Mouse (Mus musculus) kidney, embryonic 15.5 days (tissue): ENCODE data around the gene Cox6b2. TPM values are rescaled to one million over a fixed set of nuclear protein-coding genes. Genes with fewer than 3 reads are reported as not detected.

ENCODE experiments used
- ATAC-seq: fragments of 200-750 bp; cut with Nextera tagmentation; replicated peaks from 2 replicates; pipeline ENCODE4 v1.8.0; 2017; ENCODE audit warnings: moderate TSS enrichment; ENCODE audit not compliant: low FRiP score
- H3K27ac ChIP-seq: fragments of 300-500 bp; sonication (generic); 2 replicates; pipeline ENCODE4 v1.5.1; 2015; ENCODE audit warnings: mild to moderate bottlenecking, inconsistent platforms
- H3K27me3 ChIP-seq: fragments of 300-500 bp; sonication (generic); 2 replicates; pipeline ENCODE4 v1.6.1; 2015; ENCODE audit warnings: inconsistent platforms
- H3K36me3 ChIP-seq: fragments of 300-500 bp; sonication (generic); 2 replicates; pipeline ENCODE4 v1.6.1; 2015; ENCODE audit warnings: inconsistent platforms
- H3K4me1 ChIP-seq: fragments of 300-500 bp; sonication (generic); 2 replicates; pipeline ENCODE4 v1.6.1; 2015; ENCODE audit warnings: inconsistent platforms
- H3K4me2 ChIP-seq: fragments of 300-500 bp; sonication (generic); 2 replicates; pipeline ENCODE4 v1.6.1; 2015; ENCODE audit warnings: moderate library complexity, mild to moderate bottlenecking, inconsistent platforms
- H3K4me3 ChIP-seq: fragments of 300-500 bp; sonication (generic); replicated peaks from 2 replicates; pipeline ENCODE4 v1.5.1; 2015; ENCODE audit warnings: mild to moderate bottlenecking, inconsistent platforms
- H3K9ac ChIP-seq: fragments of 300-500 bp; sonication (generic); 2 replicates; pipeline ENCODE4 v1.6.1; 2015; ENCODE audit warnings: mild to moderate bottlenecking, inconsistent platforms
- H3K9me3 ChIP-seq: fragments of 300-500 bp; sonication (generic); replicated peaks from 2 replicates; pipeline ENCODE4 v1.6.1; 2016; ENCODE audit warnings: inconsistent platforms
- WGBS: fragments of 180-500 bp; shearing (Covaris S2); methylation state at CpG from one replicate; pipeline ENCODE4 v1.1.7; 2015; ENCODE audit warnings: mixed read lengths; 5-methylcytosine and 5-hydroxymethylcytosine counted together
- polyA plus RNA-seq: library from polyadenylated mRNA; unstranded; fragments of >200 nt; fragmentation: Nextera tagmentation; extraction: Ambion mirVana; gene quantifications from 2 replicates; pipeline ENCODE4 v1.2.1, GENCODE M21; 2015

The Cox6b2 gene
- polyA plus RNA-seq, 1 experiment from 2014 or later, result 78.0 TPM

DNA sequence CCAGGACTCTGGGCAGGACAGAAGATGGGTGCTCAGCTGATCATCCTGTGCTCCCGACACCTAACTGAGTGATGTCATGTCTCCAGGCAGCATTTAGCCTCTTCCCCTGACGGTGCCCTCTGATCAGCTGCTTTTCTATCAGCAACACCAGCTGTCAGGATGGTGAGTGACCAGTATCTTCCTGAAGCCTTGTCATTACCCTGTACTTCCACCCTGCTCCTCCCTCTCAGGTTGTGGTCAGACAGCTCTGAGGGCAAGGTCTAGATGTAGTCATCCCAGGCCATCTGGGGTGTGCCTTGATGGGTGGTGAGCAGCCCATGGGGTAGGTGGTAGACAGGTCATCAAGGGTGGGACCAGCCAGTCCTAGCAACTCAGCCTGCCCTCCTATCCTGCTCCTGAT is 3.7 kb downstream of the Cox6b2 start:
- peaks cover 22% of the 10 kb centered on the region for H3K4me1 ChIP-seq
- 83% methylated on average over 2 of the region's 2 CpGs for WGBS
- peaks cover 35% of the 10 kb centered on the region for H3K36me3 ChIP-seq
- ATAC-seq, result no peak
- H3K9me3 ChIP-seq, result no peaks in the 10 kb centered on the region
- no peaks in the 10 kb centered on the region for H3K27me3 ChIP-seq
- H3K4me3 ChIP-seq, result no peak overlapping the region
- no peak overlapping the region for H3K9ac ChIP-seq
- H3K4me2 ChIP-seq, result no peak overlapping the region
- H3K27ac ChIP-seq, result no peak overlapping the region

DNA sequence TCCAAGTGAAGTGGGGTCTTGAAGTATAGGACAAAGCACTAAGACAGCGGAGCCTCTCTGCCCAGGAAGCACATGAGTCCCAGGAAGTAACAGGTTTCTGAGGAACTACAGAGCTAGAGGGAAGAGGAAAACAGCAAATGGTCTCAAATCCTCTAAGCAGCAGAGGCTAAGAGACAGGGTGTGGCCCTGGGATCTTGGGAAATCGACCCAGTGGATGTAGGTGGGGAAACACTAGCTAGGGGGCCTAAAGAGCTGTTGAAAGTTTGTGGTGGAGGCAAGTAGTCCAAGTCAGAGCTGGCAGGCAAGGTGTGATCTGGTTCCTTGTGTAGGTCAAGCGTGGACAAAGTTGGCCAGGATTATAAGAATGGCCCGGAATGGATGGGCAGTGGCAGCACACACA is 4.6 kb downstream of the Cox6b2 start:
- Histone ChIP-seq H3K36me3 (peaks cover 43% of the 10 kb centered on the region), H3K9me3 (no peaks in the 10 kb centered on the region), H3K4me3 (no peak overlapping the region), H3K27ac (no peak overlapping the region), H3K4me1 (peaks cover 22% of the 10 kb centered on the region), H3K9ac (no peak overlapping the region), H3K4me2 (no peak overlapping the region), H3K27me3 (no peaks in the 10 kb centered on the region)
- no peak for ATAC-seq
- 78% methylated on average over 4 of the region's 4 CpGs for WGBS

DNA sequence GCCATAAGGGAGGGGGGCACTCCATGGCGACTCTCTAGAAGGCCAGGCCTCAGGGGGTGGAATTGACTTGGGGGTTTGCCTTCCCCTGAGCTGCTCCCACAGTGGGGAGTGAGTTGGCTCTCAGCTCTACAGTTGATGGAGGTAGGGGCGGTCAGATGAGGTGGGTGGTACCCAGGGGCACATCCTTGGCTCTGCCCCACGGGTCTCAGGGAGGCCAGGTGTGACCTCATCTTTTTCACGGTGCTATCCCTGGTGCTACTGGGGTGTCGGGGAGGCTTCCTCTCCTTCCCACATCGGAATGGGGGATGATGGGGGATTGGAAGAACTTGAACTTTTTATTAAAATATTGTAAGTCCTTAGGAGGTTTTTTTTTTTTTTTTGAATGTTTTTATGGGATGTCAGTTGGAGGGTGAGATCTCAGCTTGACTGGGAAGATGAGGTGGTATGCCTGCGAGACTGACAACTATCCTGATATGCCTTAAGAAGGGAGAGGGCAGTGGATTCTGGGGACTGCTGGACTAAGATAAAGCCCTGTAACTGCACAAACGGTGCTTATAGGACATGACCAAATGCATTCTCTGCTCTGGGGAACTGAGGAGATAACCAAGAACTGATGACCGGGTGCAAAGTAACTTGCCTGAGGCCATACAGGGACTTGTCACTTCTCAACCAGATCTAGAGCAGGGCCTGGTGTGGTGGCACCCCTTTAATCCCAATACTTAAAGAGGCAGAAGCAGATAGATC is 5.6 kb downstream of the Cox6b2 start:
- no peaks in the 10 kb centered on the region for H3K9me3 ChIP-seq
- no peak overlapping the region for H3K9ac ChIP-seq
- H3K27ac ChIP-seq, result no peak overlapping the region
- ATAC-seq, result no peak
- H3K4me1 ChIP-seq, result peaks cover 23% of the 10 kb centered on the region
- H3K4me2 ChIP-seq, result no peak overlapping the region
- H3K36me3 ChIP-seq, result peaks cover 52% of the 10 kb centered on the region
- no peaks in the 10 kb centered on the region for H3K27me3 ChIP-seq
- H3K4me3 ChIP-seq, result no peak overlapping the region
- 78% methylated on average over 9 of the region's 9 CpGs for WGBS

DNA sequence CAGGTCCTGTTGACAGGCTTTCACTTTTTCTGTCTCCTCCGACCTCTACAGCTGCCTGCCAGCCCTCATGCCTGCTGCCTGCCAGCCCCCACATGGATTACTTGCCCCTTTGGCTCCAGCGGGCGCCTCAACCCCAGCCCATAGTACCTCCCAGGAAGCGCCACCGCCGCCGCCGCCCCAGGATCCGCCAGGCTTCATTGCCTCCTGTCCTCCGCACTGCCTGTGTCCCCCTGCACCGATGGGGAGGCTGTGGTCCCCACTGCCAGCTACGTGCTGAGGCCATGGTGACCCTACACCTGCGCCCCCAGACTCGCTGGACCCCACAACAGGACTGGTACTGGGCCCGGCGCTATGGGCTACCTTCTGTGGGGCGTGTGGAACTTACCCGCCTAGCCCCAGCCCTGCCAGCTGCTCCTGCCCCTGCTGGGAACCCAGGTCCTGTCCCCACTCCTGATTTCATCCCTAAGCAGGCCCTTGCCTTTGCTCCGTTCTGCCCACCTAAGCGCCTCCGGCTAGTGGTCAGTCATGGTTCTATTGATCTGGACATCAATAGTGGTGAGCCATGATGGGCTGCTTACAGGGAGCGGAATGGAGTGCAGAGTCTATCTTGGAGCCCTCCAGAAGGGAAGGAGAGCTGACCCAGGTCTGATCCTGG is 6.4 kb downstream of the Cox6b2 start:
- Histone ChIP-seq H3K4me2 (no peak overlapping the region), H3K36me3 (peaks cover 56% of the 10 kb centered on the region), H3K4me3 (no peak overlapping the region), H3K9me3 (no peaks in the 10 kb centered on the region), H3K9ac (no peak overlapping the region), H3K4me1 (peaks cover 23% of the 10 kb centered on the region), H3K27ac (no peak overlapping the region), H3K27me3 (no peaks in the 10 kb centered on the region)
- WGBS, result 88% methylated on average over 22 of the region's 22 CpGs
- no peak for ATAC-seq

DNA sequence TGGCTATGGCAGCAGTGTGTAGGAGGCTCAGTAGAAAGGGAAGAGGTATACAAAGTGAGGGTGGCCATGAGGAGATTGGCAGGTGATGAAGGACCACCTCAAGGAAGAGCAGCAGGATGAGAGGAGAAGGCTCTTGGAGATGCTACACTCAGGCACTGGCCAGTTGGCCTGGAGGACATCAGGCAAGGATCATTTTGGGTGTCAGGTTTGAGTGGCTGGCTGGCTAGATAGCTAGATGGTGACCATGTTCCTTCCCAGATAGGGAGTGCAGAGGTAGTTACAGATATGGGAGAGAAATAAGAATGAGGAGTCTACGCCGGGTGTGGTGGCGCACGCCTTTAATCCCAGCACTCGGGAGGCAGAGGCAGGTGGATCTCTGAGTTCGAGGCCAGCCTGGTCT is 8.0 kb downstream of the Cox6b2 start:
- Histone ChIP-seq H3K4me1 (peaks cover 25% of the 10 kb centered on the region), H3K9ac (no peak overlapping the region), H3K27me3 (no peaks in the 10 kb centered on the region), H3K27ac (no peak overlapping the region), H3K4me3 (no peak overlapping the region), H3K4me2 (no peak overlapping the region), H3K9me3 (no peaks in the 10 kb centered on the region), H3K36me3 (peaks cover 51% of the 10 kb centered on the region)
- ATAC-seq, result no peak
- 95% methylated on average over 6 of the region's 6 CpGs for WGBS

DNA sequence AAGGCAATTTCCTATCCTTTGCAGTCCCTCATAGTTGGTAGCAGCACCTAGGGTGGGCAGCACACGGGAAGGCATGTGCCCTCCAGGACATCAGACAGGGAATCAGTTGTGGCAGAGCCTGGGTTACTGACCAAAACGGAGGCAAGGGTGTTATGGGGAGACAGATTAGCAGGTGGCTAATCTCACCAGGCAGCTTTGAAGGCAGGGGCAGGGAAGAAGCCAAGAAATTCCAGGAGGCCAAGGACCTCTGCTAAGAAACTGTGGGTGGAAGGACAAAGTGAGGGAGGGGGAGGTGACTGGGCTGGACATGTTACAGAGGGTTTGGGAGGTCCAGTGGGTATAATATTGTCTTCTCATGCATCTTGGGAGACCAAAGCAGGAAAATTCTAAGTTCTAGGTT is 9.5 kb downstream of the Cox6b2 start:
- Histone ChIP-seq H3K36me3 (peaks cover 51% of the 10 kb centered on the region), H3K4me3 (no peak overlapping the region), H3K9me3 (no peaks in the 10 kb centered on the region), H3K9ac (no peak overlapping the region), H3K4me1 (peaks cover 34% of the 10 kb centered on the region), H3K4me2 (no peak overlapping the region), H3K27me3 (no peaks in the 10 kb centered on the region), H3K27ac (no peak overlapping the region)
- 59% methylated on average over 2 of the region's 2 CpGs for WGBS
- ATAC-seq, result no peak

DNA sequence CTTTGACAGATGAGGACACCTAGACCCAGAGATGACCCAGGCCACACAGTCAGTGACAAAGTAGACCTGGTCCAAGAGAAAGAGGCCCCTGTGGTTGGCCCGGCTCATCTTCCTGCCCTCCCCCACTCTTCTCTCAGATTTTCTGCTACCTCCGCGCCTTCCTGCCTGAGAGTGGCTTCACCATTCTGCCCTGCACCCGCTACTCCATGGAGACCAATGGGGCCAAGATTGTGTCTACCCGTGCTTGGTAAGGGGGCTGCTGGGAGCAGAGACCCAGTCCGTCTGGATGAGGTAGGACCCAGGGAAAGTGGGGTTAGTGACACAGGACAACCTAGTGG is 10.4 kb downstream of the Cox6b2 start:
- 82% methylated on average over 6 of the region's 6 CpGs for WGBS
- no peak overlapping the region for H3K27ac ChIP-seq
- H3K4me1 ChIP-seq, result peaks cover 34% of the 10 kb centered on the region
- no peaks in the 10 kb centered on the region for H3K9me3 ChIP-seq
- H3K4me3 ChIP-seq, result 0 out of 2 replicates have a peak overlapping the region, but pooled peaks have one; percentile 82
- H3K36me3 ChIP-seq, result peaks cover 51% of the 10 kb centered on the region
- H3K27me3 ChIP-seq, result no peaks in the 10 kb centered on the region
- H3K9ac ChIP-seq, result 0 out of 2 replicates have a peak overlapping the region, but pooled peaks have one; percentile 23
- 0 out of 2 replicates have a peak overlapping the region, but pooled peaks have one; percentile 14 for H3K4me2 ChIP-seq
- ATAC-seq, result no peak

DNA sequence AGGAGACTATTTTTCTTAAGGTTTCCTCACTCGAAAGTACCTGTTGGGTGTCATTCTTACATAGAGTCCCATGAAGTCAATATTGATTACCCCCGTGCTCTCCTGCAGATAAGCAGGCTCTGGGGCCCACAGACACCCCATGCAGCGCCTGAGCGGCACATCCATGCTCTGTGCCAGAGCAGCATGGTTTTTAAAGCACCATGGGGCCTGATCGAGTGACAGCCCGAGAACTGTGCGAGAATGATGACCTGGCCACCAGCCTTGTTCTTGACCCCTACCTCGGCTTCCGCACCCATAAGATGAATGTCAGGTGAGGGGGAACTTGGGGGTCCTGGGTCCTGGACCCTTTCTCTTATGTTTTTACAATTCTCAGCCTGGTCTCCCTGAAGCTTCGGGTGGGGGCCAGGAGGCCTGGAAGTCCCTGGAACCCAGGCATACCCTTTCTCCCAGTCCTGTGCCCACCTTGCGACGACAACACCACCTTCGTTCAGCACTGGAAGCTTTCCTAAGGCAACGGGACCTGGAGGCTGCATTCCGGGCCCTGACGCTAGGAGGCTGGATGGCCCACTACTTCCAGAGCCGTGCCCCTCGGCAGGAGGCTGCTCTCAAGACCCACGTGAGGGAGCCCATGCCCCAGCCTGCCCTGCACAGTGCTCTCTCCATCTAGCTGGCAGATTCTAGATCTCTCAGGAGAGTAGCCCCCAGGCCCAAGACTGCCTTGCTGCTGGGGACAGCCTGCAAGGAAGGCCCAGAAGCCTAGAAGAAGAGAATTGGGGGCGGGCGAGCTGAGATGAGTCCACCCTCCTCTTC is 11.0 kb downstream of the Cox6b2 start:
- no peak for ATAC-seq
- peak overlapping the region; percentile 89 for H3K9ac ChIP-seq
- peaks cover 47% of the 10 kb centered on the region for H3K36me3 ChIP-seq
- peak overlapping the region; percentile 82 for H3K4me3 ChIP-seq
- no peaks in the 10 kb centered on the region for H3K9me3 ChIP-seq
- H3K27ac ChIP-seq, result peak overlapping the region; percentile 94
- H3K4me2 ChIP-seq, result peak overlapping the region; percentile 87
- no peaks in the 10 kb centered on the region for H3K27me3 ChIP-seq
- WGBS, result 87% methylated on average over 21 of the region's 21 CpGs
- H3K4me1 ChIP-seq, result peaks cover 34% of the 10 kb centered on the region

DNA sequence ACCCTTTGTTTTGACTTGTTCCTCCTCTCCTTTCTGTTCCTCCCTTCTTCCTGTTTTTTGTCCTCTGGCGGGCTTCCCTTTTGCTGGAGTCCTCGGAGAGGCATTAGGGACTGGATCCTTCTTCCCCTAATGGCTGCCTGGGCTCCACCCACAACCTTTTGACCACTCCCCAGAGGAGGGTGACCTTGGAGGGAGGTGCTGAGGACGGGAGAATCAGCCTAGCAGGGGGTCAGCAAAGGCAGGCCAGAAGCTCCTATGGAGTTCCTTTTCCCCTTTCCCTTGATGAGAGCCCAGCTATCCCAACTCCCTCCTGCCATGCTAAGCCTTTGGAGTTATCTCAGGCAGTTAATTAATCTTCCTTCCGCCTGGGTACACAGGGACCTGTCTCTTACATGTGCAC is 11.7 kb downstream of the Cox6b2 start:
- ATAC-seq, result no peak
- peak overlapping the region; percentile 89 for H3K9ac ChIP-seq
- peaks cover 40% of the 10 kb centered on the region for H3K36me3 ChIP-seq
- H3K27ac ChIP-seq, result peak overlapping the region; percentile 94
- H3K4me3 ChIP-seq, result peak overlapping the region; percentile 82
- H3K4me2 ChIP-seq, result peak overlapping the region; percentile 87
- 7% methylated on average over 4 of the region's 4 CpGs for WGBS
- H3K4me1 ChIP-seq, result peaks cover 34% of the 10 kb centered on the region
- no peaks in the 10 kb centered on the region for H3K27me3 ChIP-seq
- H3K9me3 ChIP-seq, result no peaks in the 10 kb centered on the region

DNA sequence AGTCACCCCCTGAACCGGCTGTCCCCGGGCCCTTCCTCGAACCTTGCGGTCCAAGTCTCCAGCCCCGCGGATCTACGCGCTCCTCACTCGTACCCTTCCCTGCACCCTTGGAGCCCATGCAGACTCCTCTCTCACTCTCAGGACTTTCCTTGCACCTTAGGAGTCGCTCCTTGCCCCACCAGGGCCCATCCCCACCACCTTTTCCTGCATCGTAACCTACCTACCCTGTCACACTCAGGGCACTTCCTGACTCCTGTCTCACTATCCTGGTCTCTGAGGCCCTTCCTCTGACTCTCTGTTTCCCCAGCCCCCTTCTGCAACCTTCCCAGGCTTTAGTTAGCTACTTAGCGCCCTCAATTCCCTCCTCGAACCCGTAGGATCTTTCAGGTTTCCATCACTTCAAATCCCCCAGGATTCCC is 12.6 kb downstream of the Cox6b2 start:
- Histone ChIP-seq H3K4me2 (peak overlapping the region; percentile 87), H3K27me3 (no peaks in the 10 kb centered on the region), H3K27ac (peak overlapping the region; percentile 94), H3K9ac (peak overlapping the region; percentile 89), H3K9me3 (no peaks in the 10 kb centered on the region), H3K36me3 (peaks cover 32% of the 10 kb centered on the region), H3K4me3 (peak overlapping the region; percentile 82), H3K4me1 (peaks cover 34% of the 10 kb centered on the region)
- ATAC-seq, result peak; percentile 48
- 0% methylated on average over 14 of the region's 14 CpGs for WGBS

DNA sequence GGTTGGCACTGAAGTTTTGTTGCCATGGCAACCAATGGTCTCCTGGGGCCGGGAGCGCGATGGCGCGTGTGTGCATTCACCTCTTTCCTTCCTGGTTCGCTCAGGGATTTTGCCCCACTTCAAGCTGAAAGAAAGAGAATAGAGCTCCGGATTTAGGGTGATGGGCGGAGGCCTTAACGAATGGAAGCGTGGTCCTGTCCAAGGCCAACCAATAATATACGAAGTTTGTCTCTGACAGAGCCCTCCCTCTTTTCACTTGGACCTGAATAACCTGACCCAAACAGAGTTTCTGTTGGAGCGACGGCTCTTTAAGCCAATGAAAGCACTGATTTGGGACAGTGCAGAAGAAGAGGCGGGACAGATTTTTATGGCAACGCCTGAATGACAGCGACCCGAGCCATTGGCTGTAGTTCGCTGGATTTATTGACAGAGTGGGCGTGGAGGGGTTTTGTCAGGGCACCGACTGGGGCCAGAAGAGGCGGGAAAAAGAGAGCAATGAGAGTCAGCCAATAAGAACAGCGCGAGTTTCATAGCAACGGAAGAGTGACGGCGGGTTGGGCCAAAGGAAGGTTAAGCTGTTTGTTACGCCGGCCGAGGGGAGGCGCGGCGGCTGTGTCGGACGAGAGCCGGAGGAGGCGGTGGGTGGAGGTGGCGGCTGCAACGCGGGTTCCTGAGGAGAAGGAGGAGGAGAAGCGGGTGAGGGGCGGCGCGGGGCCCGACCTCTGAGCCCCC is 13.2 kb downstream of the Cox6b2 start, which contains the start of gene Kmt5c:
Gene Kmt5c (plus strand): TSS at position 572 of the 732 bp plus-strand sequence.
- Histone ChIP-seq H3K9ac (peak within 1 kb of the TSS; percentile 89), H3K4me1 (peaks cover 34% of the 10 kb centered on the region), H3K4me3 (peak within 1 kb of the TSS; percentile 82), H3K4me2 (peak within 1 kb of the TSS; percentile 87), H3K9me3 (no peaks in the 10 kb centered on the region), H3K27me3 (no peaks in the 10 kb centered on the region), H3K36me3 (peaks cover 26% of the 10 kb centered on the region), H3K27ac (peak within 1 kb of the TSS; percentile 94)
- WGBS, result under 1% methylated on average over 36 of the region's 44 CpGs
- ATAC-seq, result peak; percentile 97
